In genomic region chr12:39577610-39578009, GRCm38 (mm10) we compare ENCODE assay signal across 1 mouse cellular context.
TF ChIP-seq lines count a peak whose summit lies in the region.

No protein-coding gene starts in this region.

TF ChIP-seq in CH12.LX, 34 proteins besides CTCF, POLR2A, EP300 and RAD21 (continued from another document):
- TF ChIP-seq E2F4 (IDR thresholded peaks at IDR 0.05; ENCODE audit: insufficient replicate concordance, low read depth, low read length) = no peak
- no peak for TF ChIP-seq ELF1 (IDR thresholded peaks at IDR 0.05; ENCODE audit: low read depth, low read length)
TF ChIP-seq in CH12.LX: peak in this region for 10.
